Mouse (Mus musculus) liver (tissue): ENCODE results near the gene Setd3.
"Not testable (repeated sequence)": the region's sequence is repeated elsewhere in the genome, so short reads cannot be mapped to it uniquely, and the experiment has no call there.

Experiments
- DNase-seq: peaks from one replicate; pipeline ENCODE4 v3.0.0-alpha.2; 2020; ENCODE audit warnings: mixed read lengths

The Setd3 gene

GRCm38 (mm10) chr12:108133181-108133580 lies 45.9 kb downstream of the Setd3 start:
- no peak for DNase-seq

- DNase-seq = no peak
Observed at GRCm38 (mm10) chr12:108132450-108133070, 46.6 kb downstream of the Setd3 start.

GRCm38 (mm10) chr12:108121288-108121687 lies 57.8 kb downstream of the Setd3 start:
- peak; percentile 52 for DNase-seq

- DNase-seq = no peak
Observed at GRCm38 (mm10) chr12:108120434-108120833, 58.7 kb downstream of the Setd3 start.

- no peak for DNase-seq
Observed at GRCm38 (mm10) chr12:108119930-108120329, 59.2 kb downstream of the Setd3 start.

GRCm38 (mm10) chr12:108118902-108119531 lies 60.1 kb downstream of the Setd3 start:
- no peak for DNase-seq

GRCm38 (mm10) chr12:108118503-108118901 lies 60.6 kb downstream of the Setd3 start:
- DNase-seq = no peak

- no peak for DNase-seq
Observed at GRCm38 (mm10) chr12:108111191-108111590, 67.9 kb downstream of the Setd3 start.

- no peak for DNase-seq
Observed at GRCm38 (mm10) chr12:108110674-108111073, 68.4 kb downstream of the Setd3 start.

GRCm38 (mm10) chr12:108109732-108110131 lies 69.4 kb downstream of the Setd3 start:
- DNase-seq = no peak

GRCm38 (mm10) chr12:108108591-108108990 lies 70.5 kb downstream of the Setd3 start:
- DNase-seq = not testable (repeated sequence)

- DNase-seq = no peak
Observed at GRCm38 (mm10) chr12:108103292-108103691, 75.8 kb downstream of the Setd3 start.

- no peak for DNase-seq
Observed at GRCm38 (mm10) chr12:108102119-108102518, 77.0 kb downstream of the Setd3 start.

GRCm38 (mm10) chr12:108100181-108100580 lies 78.9 kb downstream of the Setd3 start:
- DNase-seq = no peak

GRCm38 (mm10) chr12:108098201-108098980 lies 80.7 kb downstream of the Setd3 start:
- DNase-seq = no peak

- no peak for DNase-seq
Observed at GRCm38 (mm10) chr12:108097643-108098042, 81.5 kb downstream of the Setd3 start.

- no peak for DNase-seq
Observed at GRCm38 (mm10) chr12:108088253-108088652, 90.9 kb downstream of the Setd3 start.

- no peak for DNase-seq
Observed at GRCm38 (mm10) chr12:108087489-108087888, 91.6 kb downstream of the Setd3 start.

GRCm38 (mm10) chr12:108078122-108078752 lies 100.9 kb downstream of the Setd3 start:
- no peak for DNase-seq

GRCm38 (mm10) chr12:108072907-108073306 lies 106.2 kb downstream of the Setd3 start:
- DNase-seq = no peak

GRCm38 (mm10) chr12:108070685-108071662 lies 108.1 kb downstream of the Setd3 start:
- no peak for DNase-seq

- no peak for DNase-seq
Observed at GRCm38 (mm10) chr12:108069504-108069903, 109.6 kb downstream of the Setd3 start.
